12 mouse cellular contexts compared by ENCODE assay signal in the genomic region with DNA sequence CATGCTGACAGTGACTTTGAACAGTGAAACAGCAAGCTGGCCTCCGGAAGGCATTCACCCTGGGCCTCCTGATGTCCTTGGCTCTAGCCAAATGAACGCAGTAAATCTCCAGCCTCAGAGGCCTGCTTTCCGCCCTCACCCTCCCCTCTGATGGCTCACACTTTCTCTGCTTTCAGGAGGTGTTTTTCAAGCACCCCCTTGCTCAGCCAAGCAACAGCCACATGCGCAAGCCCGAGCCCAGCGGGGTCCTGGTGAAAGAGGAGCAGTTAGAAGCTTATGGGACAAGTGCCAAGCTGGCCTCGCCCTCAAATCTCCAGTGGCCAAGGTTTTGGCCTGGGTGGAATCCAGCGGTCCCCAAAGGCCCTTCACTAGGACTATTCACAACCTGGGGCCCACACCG.
DNase-seq lines count a peak whose midpoint lies in the region.
"Had no signal": no experiment of that assay in that cellular context is flagged by ENCODE, and none has a peak within 500 bp of the region (broad histone marks: within the 10 kb centered on the region; RNA-seq: fewer than 3 reads in every experiment).

No protein-coding gene starts in this region.

- DNase-seq in cerebellum, postnatal 10 days = peak; percentile 58 to 71
- DNase-seq in cerebellum, adult 18-20 months = no peak
- peak; percentile 50 to 67 for DNase-seq in layer of hippocampus, postnatal 10 days (ENCODE audit: low spot score in 2 of 2)
- no peak for DNase-seq in layer of hippocampus, adult 18-20 months (ENCODE audit: low spot score in 2 of 2)
- DNase-seq in Muller cell, postnatal 12 days (ENCODE audit: inconsistent ontology term) = peak; percentile 4
- DNase-seq in layer of hippocampus, postnatal 14 days (ENCODE audit: low spot score in 2 of 2) = peak; percentile 31 to 61
- no peak for DNase-seq in c-Kit-positive CD71-positive TER-119-positive erythroid progenitor cells, embryonic 14.5 days (ENCODE audit: low spot score)
- no peak for DNase-seq in frontal cortex, postnatal 14 days (ENCODE audit: low spot score in 2 of 2)
- DNase-seq: cerebellum, postnatal 36 days; gastrocnemius, postnatal 36 days; kidney, adult 8-10 months; liver, postnatal 0 days had no signal

Comparison
In these comparisons a context has a peak if more than half of its experiments do, and no peak if none do; other contexts are left out.
1. DNase-seq: peak in cerebellum, postnatal 10 days (2 of 2), layer of hippocampus, postnatal 10 days (2 of 2), Muller cell, postnatal 12 days (single experiment) and layer of hippocampus, postnatal 14 days (2 of 2); none in cerebellum, adult 18-20 months (0 of 2), layer of hippocampus, adult 18-20 months (0 of 2), c-Kit-positive CD71-positive TER-119-positive erythroid progenitor cells, embryonic 14.5 days (single experiment) and frontal cortex, postnatal 14 days (0 of 2).